ENCODE assay signal across 10 mouse cellular contexts in genomic region chr2:90559688-90560196, GRCm38 (mm10). TPM values are rescaled to one million over a fixed set of nuclear protein-coding genes. Genes with fewer than 3 reads are reported as not detected.
A peak's percentile ranks its signal among the peaks of the same experiment; 100 is the strongest.
DNase-seq lines count a peak whose midpoint lies in the region; ATAC-seq lines count a peak whose summit lies in the region.
"Had no signal": no experiment of that assay in that cellular context is flagged by ENCODE, and none has a peak within 500 bp of the region (broad histone marks: within the 10 kb centered on the region; RNA-seq: fewer than 3 reads in every experiment).

No protein-coding gene starts in this region.

- H3K27me3 ChIP-seq in forebrain, embryonic 16.5 days (replicated peaks; ENCODE audit: control insufficient read depth, insufficient read depth, low read length) = no peaks in the 10 kb centered on the region
- no peaks in the 10 kb centered on the region for H3K27me3 ChIP-seq in forebrain, embryonic 14.5 days (replicated peaks; ENCODE audit: control insufficient read depth, insufficient read depth, low read length)
- no peaks in the 10 kb centered on the region for H3K27me3 ChIP-seq in midbrain, embryonic 10.5 days (ENCODE audit: low read depth, poor library complexity, severe bottlenecking)
- no peaks in the 10 kb centered on the region for H3K27me3 ChIP-seq in midbrain, embryonic 16.5 days (ENCODE audit: control insufficient read depth, insufficient read depth, low read depth, low read length)
- H3K27me3 ChIP-seq in liver, embryonic 15.5 days = no peaks in the 10 kb centered on the region
- H3K27me3 ChIP-seq: lung, embryonic 15.5 days had no signal

- no peaks in the 10 kb centered on the region for H3K36me3 ChIP-seq in forebrain, embryonic 16.5 days (ENCODE audit: control insufficient read depth, insufficient read depth)
- H3K36me3 ChIP-seq in forebrain, embryonic 14.5 days (ENCODE audit: control insufficient read depth, insufficient read depth, low read length) = no peaks in the 10 kb centered on the region
- no peaks in the 10 kb centered on the region for H3K36me3 ChIP-seq in midbrain, embryonic 10.5 days
- no peaks in the 10 kb centered on the region for H3K36me3 ChIP-seq in midbrain, embryonic 16.5 days (ENCODE audit: control insufficient read depth, insufficient read depth, low read length)
- H3K36me3 ChIP-seq in liver, embryonic 15.5 days (replicated peaks) = no peaks in the 10 kb centered on the region
- H3K36me3 ChIP-seq: lung, embryonic 15.5 days had no signal

- no peak overlapping the region for H3K4me2 ChIP-seq in forebrain, embryonic 16.5 days (ENCODE audit: low read length)
- no peak overlapping the region for H3K4me2 ChIP-seq in forebrain, embryonic 14.5 days (ENCODE audit: low read length)
- no peak overlapping the region for H3K4me2 ChIP-seq in midbrain, embryonic 16.5 days (ENCODE audit: low read length)
- peak overlapping the region; percentile 67 for H3K4me2 ChIP-seq in liver, embryonic 15.5 days
- H3K4me2 ChIP-seq: lung, embryonic 15.5 days had no signal

- H3K9ac ChIP-seq in forebrain, embryonic 16.5 days (replicated peaks; ENCODE audit: low read depth, low read length) = no peak overlapping the region
- no peak overlapping the region for H3K9ac ChIP-seq in forebrain, embryonic 14.5 days (ENCODE audit: low read length)
- H3K9ac ChIP-seq in midbrain, embryonic 16.5 days (ENCODE audit: low read depth, low read length) = no peak overlapping the region
- peak overlapping the region; percentile 7; the same call in 1 of the 2 replicates for H3K9ac ChIP-seq in liver, embryonic 15.5 days
- H3K9ac ChIP-seq: lung, embryonic 15.5 days had no signal

- 79% methylated on average over 12 of the region's 12 CpGs for WGBS in forebrain, embryonic 16.5 days
- 77% methylated on average over 12 of the region's 12 CpGs for WGBS in forebrain, embryonic 14.5 days
- WGBS in midbrain, embryonic 10.5 days = 90% methylated on average over 12 of the region's 12 CpGs
- WGBS in midbrain, embryonic 16.5 days = 86% methylated on average over 12 of the region's 12 CpGs
- WGBS in liver, embryonic 15.5 days (ENCODE audit: insufficient replicate concordance) = 13% methylated on average over 12 of the region's 12 CpGs

- H3K9me3 ChIP-seq in forebrain, embryonic 16.5 days (ENCODE audit: control insufficient read depth, low read length) = no peaks in the 10 kb centered on the region
- no peaks in the 10 kb centered on the region for H3K9me3 ChIP-seq in forebrain, embryonic 14.5 days (replicated peaks; ENCODE audit: control insufficient read depth, low read length)
- no peaks in the 10 kb centered on the region for H3K9me3 ChIP-seq in midbrain, embryonic 10.5 days (replicated peaks)
- no peaks in the 10 kb centered on the region for H3K9me3 ChIP-seq in midbrain, embryonic 16.5 days (replicated peaks; ENCODE audit: control insufficient read depth, low read length, poor library complexity, severe bottlenecking)
- no peaks in the 10 kb centered on the region for H3K9me3 ChIP-seq in liver, embryonic 15.5 days (replicated peaks)
- H3K9me3 ChIP-seq: lung, embryonic 15.5 days had no signal

- DNase-seq in forebrain, embryonic 14.5 days (ENCODE audit: low spot score) = no peak
- no peak for DNase-seq in midbrain, embryonic 10.5 days (ENCODE audit: low spot score)
- DNase-seq in brain, adult 2 months (ENCODE audit: low read depth, low spot score) = peak; percentile 44
- DNase-seq in thymus, adult 18-20 months = no peak
- no peak for DNase-seq in right cerebral cortex, postnatal 25 days
- DNase-seq: kidney, postnatal 10 days had no signal

- ATAC-seq in forebrain, embryonic 16.5 days = no peak; the same call in 1 of the 2 replicates
- ATAC-seq in forebrain, embryonic 14.5 days = no peak
- ATAC-seq in midbrain, embryonic 16.5 days = no peak
- ATAC-seq in liver, embryonic 15.5 days (ENCODE audit: insufficient read depth) = peak; percentile 74

- H3K27ac ChIP-seq in forebrain, embryonic 16.5 days (ENCODE audit: low read length) = peak overlapping the region; percentile 58
- no peak overlapping the region for H3K27ac ChIP-seq in forebrain, embryonic 14.5 days (ENCODE audit: low read depth, low read length)
- H3K27ac ChIP-seq in midbrain, embryonic 10.5 days (replicated peaks) = 0 out of 2 replicates have a peak overlapping the region, but pooled peaks have one; percentile 52
- no peak overlapping the region for H3K27ac ChIP-seq in midbrain, embryonic 16.5 days (ENCODE audit: low read length)
- H3K27ac ChIP-seq in liver, embryonic 15.5 days (replicated peaks) = peak overlapping the region; percentile 96
- H3K27ac ChIP-seq: lung, embryonic 15.5 days had no signal

- peaks cover 13% of the 10 kb centered on the region for H3K4me1 ChIP-seq in forebrain, embryonic 16.5 days (replicated peaks; ENCODE audit: control insufficient read depth, insufficient read depth, low read length)
- peaks cover 6% of the 10 kb centered on the region for H3K4me1 ChIP-seq in forebrain, embryonic 14.5 days (ENCODE audit: control insufficient read depth, insufficient read depth, low read length)
- peaks cover 23% of the 10 kb centered on the region for H3K4me1 ChIP-seq in midbrain, embryonic 10.5 days
- peaks cover 11% of the 10 kb centered on the region; the same call in 1 of the 2 replicates for H3K4me1 ChIP-seq in midbrain, embryonic 16.5 days (ENCODE audit: control insufficient read depth, insufficient read depth, low read length)
- peaks cover 96% of the 10 kb centered on the region for H3K4me1 ChIP-seq in liver, embryonic 15.5 days (replicated peaks)
- H3K4me1 ChIP-seq: lung, embryonic 15.5 days had no signal

- no peak overlapping the region for H3K4me3 ChIP-seq in forebrain, embryonic 16.5 days (replicated peaks; ENCODE audit: low read length)
- H3K4me3 ChIP-seq in forebrain, embryonic 14.5 days (ENCODE audit: low read depth, low read length) = no peak overlapping the region
- no peak overlapping the region for H3K4me3 ChIP-seq in midbrain, embryonic 10.5 days
- no peak overlapping the region for H3K4me3 ChIP-seq in midbrain, embryonic 16.5 days (ENCODE audit: low read depth, low read length)
- H3K4me3 ChIP-seq in liver, embryonic 15.5 days (replicated peaks) = peak overlapping the region; percentile 15
- H3K4me3 ChIP-seq: lung, embryonic 15.5 days had no signal

RNA-seq across cellular contexts. Expression of gene Ptprj, which starts 20.7 kb away (rescaled TPM):
- polyA plus RNA-seq in forebrain, embryonic 16.5 days (2015; fragmentation: Nextera tagmentation; extraction: Ambion mirVana) = 3.9 and 4.6 TPM in 2 replicates
- 3.5 and 4.1 TPM in 2 replicates for polyA plus RNA-seq in forebrain, embryonic 14.5 days (2014; fragmentation: Nextera tagmentation; extraction: Ambion mirVana)
- polyA plus RNA-seq in midbrain, embryonic 10.5 days (2016; fragmentation: Nextera tagmentation; extraction: Ambion mirVana) = 2.1 and 2.2 TPM in 2 replicates
- 5.4 and 5.9 TPM in 2 replicates for polyA plus RNA-seq in midbrain, embryonic 16.5 days (2015; fragmentation: Nextera tagmentation; extraction: Ambion mirVana)
- 2.0 and 2.7 TPM in 2 replicates for polyA plus RNA-seq in liver, embryonic 15.5 days (2015; fragmentation: Nextera tagmentation; extraction: Ambion mirVana)

Comparison
In these comparisons a context has a peak if more than half of its experiments do, and no peak if none do; other contexts are left out.
1. H3K27ac ChIP-seq: peak in forebrain, embryonic 16.5 days (single experiment), midbrain, embryonic 10.5 days (single experiment) and liver, embryonic 15.5 days (single experiment); none in forebrain, embryonic 14.5 days (single experiment) and midbrain, embryonic 16.5 days (single experiment).